Mouse (Mus musculus) cerebellum, adult 2 months (tissue): Measurements from ENCODE around the gene Vps36. TPM values are rescaled to one million over a fixed set of nuclear protein-coding genes. Genes with fewer than 3 reads are reported as not detected.

Experiments used
- DNase-seq, 2 experiments: peaks; one replicate each; pipeline ENCODE4 v3.0.0; 2021
- H3K27ac ChIP-seq: fragments of 200-500 bp; 2 replicates; pipeline ENCODE4 v1.5.1; 2012; ENCODE audit warnings: low read length, control low read depth, inconsistent platforms; ENCODE audit not compliant: insufficient read depth
- H3K27me3 ChIP-seq: fragments of 200-500 bp; 2 replicates; pipeline ENCODE4 v1.6.1; 2012; ENCODE audit warnings: inconsistent platforms, mild to moderate bottlenecking, low read length, moderate library complexity; ENCODE audit not compliant: control insufficient read depth, insufficient read depth
- H3K4me1 ChIP-seq: fragments of 200-500 bp; 2 replicates; pipeline ENCODE4 v1.6.1; 2011; ENCODE audit warnings: low read length; ENCODE audit not compliant: control insufficient read depth, insufficient read depth
- H3K4me3 ChIP-seq: fragments of 200-500 bp; replicated peaks from 2 replicates; pipeline ENCODE3; 2011; ENCODE audit warnings: mild to moderate bottlenecking, low read depth, low read length, control low read depth; ENCODE audit not compliant: insufficient read depth
- CTCF ChIP-seq: fragments of 200-500 bp; IDR thresholded peaks from 2 replicates; pipeline ENCODE4 v1.5.1; 2011; ENCODE audit warnings: low read depth, mild to moderate bottlenecking, control low read depth, low read length, moderate library complexity, borderline replicate concordance; ENCODE audit not compliant: insufficient read depth
- POLR2A ChIP-seq: fragments of 200-500 bp; IDR thresholded peaks from 2 replicates; pipeline ENCODE4 v1.6.1; 2011; ENCODE audit warnings: low read length, control low read depth, borderline replicate concordance; ENCODE audit not compliant: insufficient read depth
- WGBS: fragments of 180-500 bp; shearing (Covaris S2); methylation state at CpG from one replicate; pipeline ENCODE4 v1.1.7; 2018; 5-methylcytosine and 5-hydroxymethylcytosine counted together
- polyA plus RNA-seq: library from polyadenylated mRNA; depleted of rRNA; stranded (reverse); fragments of >200 nt; gene quantifications from 2 replicates; pipeline ENCODE4 v1.2.3, GENCODE M21; 2012

Vps36 gene
- polyA plus RNA-seq, 1 experiment = 20.9 TPM

- TF ChIP-seq POLR2A (no peak), CTCF (no peak)
- DNase-seq = no peak
- no peaks in the 10 kb centered on the region for H3K27me3 ChIP-seq
- WGBS = 59% methylated on average over 8 of the region's 8 CpGs
- H3K4me1 ChIP-seq = no peaks in the 10 kb centered on the region
- H3K27ac ChIP-seq = no peak overlapping the region
- H3K4me3 ChIP-seq = no peak overlapping the region
Measured at GRCm38 (mm10) chr8:22226361-22226760, 33.8 kb downstream of the Vps36 start.

- Histone ChIP-seq H3K4me3 (peak within 1 kb of the TSS; percentile 42), H3K27ac (no peak within 1 kb of the TSS), H3K27me3 (no peaks in the 10 kb centered on the region; the same call in 1 of the 2 replicates), H3K4me1 (no peaks in the 10 kb centered on the region)
- no peak for TF ChIP-seq POLR2A
- no peak for TF ChIP-seq CTCF
- 2% methylated on average over 39 of the region's 39 CpGs for WGBS
- peak in 1 of 2 experiments; percentile 9 for DNase-seq
Measured at GRCm38 (mm10) chr8:22227061-22227877, 34.7 kb downstream of the Vps36 start, which contains the start of gene Thsd1. Gene Thsd1 (plus strand): TSS chr8:22227313.

- no peaks in the 10 kb centered on the region; the same call in 1 of the 2 replicates for H3K27me3 ChIP-seq
Measured at GRCm38 (mm10) chr8:22228621-22229020, 36.0 kb downstream of the Vps36 start.

GRCm38 (mm10) chr8:22242986-22243385 is 50.4 kb downstream of the Vps36 start:
- no peaks in the 10 kb centered on the region for H3K27me3 ChIP-seq
- H3K27ac ChIP-seq = no peak overlapping the region
- TF ChIP-seq POLR2A (no peak), CTCF (no peak)
- no peak overlapping the region for H3K4me3 ChIP-seq
- DNase-seq = no peak
- H3K4me1 ChIP-seq = no peaks in the 10 kb centered on the region
- WGBS = 83% methylated on average over 9 of the region's 9 CpGs

More at GRCm38 (mm10) chr8:22228621-22229020, 36.0 kb downstream of the Vps36 start:
- Histone ChIP-seq H3K4me1 (no peaks in the 10 kb centered on the region), H3K4me3 (no peak overlapping the region), H3K27ac (no peak overlapping the region)
- no peak for DNase-seq
- 35% methylated on average over 7 of the region's 7 CpGs for WGBS
- TF ChIP-seq POLR2A = no peak
- no peak for TF ChIP-seq CTCF

GRCm38 (mm10) chr8:22245663-22246062 is 53.1 kb downstream of the Vps36 start:
- WGBS = 68% methylated on average over 1 of the region's 1 CpGs
- no peak for DNase-seq
- H3K4me3 ChIP-seq = no peak overlapping the region
- no peak overlapping the region for H3K27ac ChIP-seq
- H3K4me1 ChIP-seq = no peaks in the 10 kb centered on the region
- no peaks in the 10 kb centered on the region for H3K27me3 ChIP-seq
- TF ChIP-seq POLR2A (no peak), CTCF (no peak)

- no peak overlapping the region for H3K27ac ChIP-seq
- 72% methylated on average over 12 of the region's 12 CpGs for WGBS
- TF ChIP-seq CTCF (no peak), POLR2A (no peak)
- no peaks in the 10 kb centered on the region for H3K27me3 ChIP-seq
- H3K4me1 ChIP-seq = no peaks in the 10 kb centered on the region; the same call in 1 of the 2 replicates
- peak in 1 of 2 experiments; percentile 6 for DNase-seq
- no peak overlapping the region for H3K4me3 ChIP-seq
Measured at GRCm38 (mm10) chr8:22247956-22248355, 55.3 kb downstream of the Vps36 start.

GRCm38 (mm10) chr8:22249080-22249479 is 56.5 kb downstream of the Vps36 start:
- no peak for DNase-seq
- WGBS = 88% methylated on average over 9 of the region's 9 CpGs

More at GRCm38 (mm10) chr8:22249080-22249479, 56.5 kb downstream of the Vps36 start:
- no peak overlapping the region for H3K4me3 ChIP-seq
- no peaks in the 10 kb centered on the region for H3K27me3 ChIP-seq
- no peak overlapping the region for H3K27ac ChIP-seq
- no peaks in the 10 kb centered on the region; the same call in 1 of the 2 replicates for H3K4me1 ChIP-seq
- TF ChIP-seq CTCF (no peak), POLR2A (no peak)
